ENCODE assay signal across 9 mouse cellular contexts in genomic region chr12:86652570-86653041, GRCm38 (mm10). TPM values are rescaled to one million over a fixed set of nuclear protein-coding genes. Genes with fewer than 3 reads are reported as not detected.
DNase-seq lines count a peak whose midpoint lies in the region; ATAC-seq and TF ChIP-seq lines count a peak whose summit lies in the region.
"Had no signal": no experiment of that assay in that cellular context is flagged by ENCODE, and none has a peak within 500 bp of the region (broad histone marks: within the 10 kb centered on the region; RNA-seq: fewer than 3 reads in every experiment).

No protein-coding gene starts in this region.

- no peaks in the 10 kb centered on the region for H3K27me3 ChIP-seq in neural tube, embryonic 13.5 days
- H3K27me3 ChIP-seq in stomach, embryonic 14.5 days (ENCODE audit: control insufficient read depth, insufficient read depth, low read length), result no peaks in the 10 kb centered on the region

- no peak for DNase-seq in neural tube, embryonic 10.5 days (ENCODE audit: extremely low spot score, low spot score)
- DNase-seq in heart, postnatal 10 days, result peak; percentile 97
- peak; percentile 76 to 78 for DNase-seq in layer of hippocampus, adult 2 months (ENCODE audit: low spot score in 2 of 2)
- peak; percentile 96 for DNase-seq in lung, postnatal 10 days
- no peak for DNase-seq in B cell, adult 2 months

- peaks cover 20% of the 10 kb centered on the region for H3K4me1 ChIP-seq in neural tube, embryonic 13.5 days (replicated peaks)
- H3K4me1 ChIP-seq in stomach, embryonic 14.5 days (ENCODE audit: control insufficient read depth, insufficient read depth, low read length), result no peaks in the 10 kb centered on the region

- ATAC-seq in neural tube, embryonic 13.5 days (ENCODE audit: low read depth), result peak; percentile 68
- ATAC-seq in frontal cortex, adult (ENCODE audit: low TSS enrichment), result peak; percentile 58
- peak; percentile 69; the same call in 1 of the 2 replicates for ATAC-seq in stomach, embryonic 14.5 days (ENCODE audit: insufficient number of reproducible peaks, insufficient read depth, low FRiP score, low read depth)

- peak overlapping the region; percentile 66 for H3K27ac ChIP-seq in neural tube, embryonic 13.5 days (replicated peaks)
- peak overlapping the region; percentile 79 for H3K27ac ChIP-seq in layer of hippocampus, adult 2 months
- H3K27ac ChIP-seq in stomach, embryonic 14.5 days (ENCODE audit: low read length), result peak overlapping the region; percentile 29; the same call in 1 of the 2 replicates

- H3K36me3 ChIP-seq in neural tube, embryonic 13.5 days, result no peaks in the 10 kb centered on the region
- no peaks in the 10 kb centered on the region for H3K36me3 ChIP-seq in stomach, embryonic 14.5 days (ENCODE audit: control insufficient read depth, insufficient read depth, low read length)
- H3K36me3 ChIP-seq: G1E had no signal

- H3K9me3 ChIP-seq in neural tube, embryonic 13.5 days, result no peaks in the 10 kb centered on the region
- H3K9me3 ChIP-seq in stomach, embryonic 14.5 days (ENCODE audit: control insufficient read depth, low read depth, low read length), result no peaks in the 10 kb centered on the region
- H3K9me3 ChIP-seq: G1E had no signal

- H3K4me3 ChIP-seq in neural tube, embryonic 13.5 days, result no peak overlapping the region
- no peak overlapping the region; the same call in 1 of the 2 replicates for H3K4me3 ChIP-seq in layer of hippocampus, adult 2 months
- H3K4me3 ChIP-seq in stomach, embryonic 14.5 days (ENCODE audit: low read depth, low read length), result no peak overlapping the region

- no peak overlapping the region for H3K4me2 ChIP-seq in neural tube, embryonic 13.5 days
- no peak overlapping the region for H3K4me2 ChIP-seq in stomach, embryonic 14.5 days (replicated peaks; ENCODE audit: low read depth, low read length)

- 52% methylated on average over 4 of the region's 4 CpGs for WGBS in neural tube, embryonic 13.5 days
- 40% methylated on average over 4 of the region's 4 CpGs for WGBS in stomach, embryonic 14.5 days

- TF ChIP-seq CTCF in layer of hippocampus, adult 2 months (conservative IDR thresholded peaks at IDR 0.05), result no peak

- no peak overlapping the region for H3K9ac ChIP-seq in neural tube, embryonic 13.5 days
- H3K9ac ChIP-seq in stomach, embryonic 14.5 days (replicated peaks; ENCODE audit: low read depth, low read length), result no peak overlapping the region

- intact Hi-C loops in heart, postnatal 10 days (cut with DNase I), result no loop called here

RNA-seq across cellular contexts. Expression of gene Vash1, which starts 25.9 kb away (rescaled TPM):
- 30.6 and 34.0 TPM in 2 replicates for polyA plus RNA-seq in neural tube, embryonic 13.5 days (2015; fragmentation: Nextera tagmentation; extraction: Ambion mirVana)
- 10 to 100 TPM; 50.7 to 55.2 TPM for total RNA-seq in heart, postnatal 10 days (2021)
- 10 to 100 TPM; 40.4 to 41.8 TPM for total RNA-seq in layer of hippocampus, adult 2 months (2021)
- polyA plus RNA-seq in stomach, embryonic 14.5 days (2014; fragmentation: Nextera tagmentation; extraction: Ambion mirVana), result 10.5 and 12.2 TPM in 2 replicates
- total RNA-seq: G1E had no signal
- polyA plus RNA-seq: G1E had no signal

Comparison
In these comparisons a context has a peak if more than half of its experiments do, and no peak if none do; other contexts are left out.
1. H3K27ac ChIP-seq: peak in every context shown above with its lines; median percentile 79 in layer of hippocampus, adult 2 months; 66 in neural tube, embryonic 13.5 days; 29 in stomach, embryonic 14.5 days.
2. DNase-seq: peak in heart, postnatal 10 days (2 of 2), layer of hippocampus, adult 2 months (2 of 2) and lung, postnatal 10 days (single experiment); none in neural tube, embryonic 10.5 days (single experiment) and B cell, adult 2 months (0 of 2).
3. Peak in every context shown above with its lines, with median percentiles within 50 percentile points of each other: ATAC-seq.